Mouse (Mus musculus) natural killer cell, adult 2 months (primary cell): ENCODE results near the gene Ankrd54.
"Not testable (repeated sequence)": the region's sequence is repeated elsewhere in the genome, so short reads cannot be mapped to it uniquely, and the experiment has no call there.

Source experiments
- DNase-seq, 2 experiments: peaks; one replicate each; pipeline ENCODE4 v3.0.0; 2022; ENCODE audit warnings: low spot score in 2 of 2

Ankrd54 gene

DNA sequence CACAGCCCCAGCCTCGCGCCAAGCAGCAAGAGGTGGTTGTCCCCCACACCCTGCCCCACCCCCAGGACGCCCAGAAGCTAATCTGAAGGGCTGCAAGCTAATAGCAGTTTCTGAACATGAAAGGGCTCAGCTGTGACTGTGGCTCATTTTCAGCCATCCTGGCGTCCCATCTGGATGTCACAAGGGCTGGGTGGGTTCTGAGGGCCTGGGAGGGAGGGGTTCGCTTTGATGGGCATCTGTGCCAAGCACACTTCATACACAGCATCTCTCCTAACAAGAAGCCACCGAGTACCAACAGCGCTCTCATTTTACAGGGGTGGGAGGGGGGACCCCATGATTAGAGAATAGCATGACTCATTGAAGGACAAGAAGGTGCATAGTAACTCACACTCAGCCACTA, 49.3 kb downstream of the Ankrd54 start:
- no peak for DNase-seq

GRCm38 (mm10) chr15:79011550-79011949, 51.1 kb downstream of the Ankrd54 start:
- no peak for DNase-seq

- no peak for DNase-seq
Observed at GRCm38 (mm10) chr15:79009734-79010133, 53.0 kb downstream of the Ankrd54 start.

- DNase-seq: not testable (repeated sequence)
Observed at GRCm38 (mm10) chr15:79007836-79008235, 54.9 kb downstream of the Ankrd54 start.

DNA sequence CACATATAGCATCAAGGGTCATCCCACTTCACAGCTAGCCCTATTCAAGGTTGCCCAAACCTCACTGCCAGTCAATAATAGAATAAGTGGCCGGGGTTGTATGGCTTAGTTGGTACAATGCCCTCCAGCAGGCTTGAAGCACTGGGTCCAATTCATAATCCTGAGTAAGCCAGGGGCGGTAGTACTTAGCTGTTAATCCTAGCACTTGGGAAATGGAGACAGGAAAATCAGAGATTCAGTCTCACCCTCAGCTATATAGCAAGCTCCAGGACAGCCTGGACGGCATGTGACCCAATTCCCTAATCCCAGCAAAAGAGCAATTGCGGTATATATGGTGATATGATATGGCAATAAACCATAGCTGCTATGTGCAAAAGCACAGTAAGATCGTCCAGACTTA, 55.6 kb downstream of the Ankrd54 start:
- DNase-seq: no peak

DNA sequence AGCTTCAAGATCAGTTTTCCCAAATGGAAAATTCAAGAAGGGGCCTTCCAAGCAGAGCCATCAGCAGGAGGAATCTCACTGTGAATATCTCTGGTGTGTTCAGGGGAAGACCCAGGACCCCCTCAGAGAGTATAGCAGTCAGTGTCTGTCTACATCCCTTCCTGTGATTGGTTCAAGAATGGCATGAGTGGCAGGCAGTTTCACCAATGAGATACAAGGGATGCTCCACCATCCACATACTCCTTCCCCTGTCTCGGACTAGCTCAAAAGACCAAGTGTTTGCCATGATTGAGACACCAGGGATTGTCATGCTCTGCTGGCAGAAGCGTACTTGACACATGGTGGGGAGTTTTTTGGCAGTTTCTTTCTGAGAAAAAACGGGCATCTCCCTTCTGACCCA, 56.1 kb downstream of the Ankrd54 start:
- no peak for DNase-seq

- no peak for DNase-seq
Observed at GRCm38 (mm10) chr15:79005581-79005980, 57.1 kb downstream of the Ankrd54 start.
